Mouse (Mus musculus): ENCODE measurements around the gene Ccdc91. TPM values are rescaled to one million over a fixed set of nuclear protein-coding genes. Genes with fewer than 3 reads are reported as not detected.
A peak's percentile ranks its signal among the peaks of the same experiment; 100 is the strongest.

Ccdc91 gene
- polyA plus RNA-seq, 1 experiment from 2014 or later, result 44.6 TPM

DNA sequence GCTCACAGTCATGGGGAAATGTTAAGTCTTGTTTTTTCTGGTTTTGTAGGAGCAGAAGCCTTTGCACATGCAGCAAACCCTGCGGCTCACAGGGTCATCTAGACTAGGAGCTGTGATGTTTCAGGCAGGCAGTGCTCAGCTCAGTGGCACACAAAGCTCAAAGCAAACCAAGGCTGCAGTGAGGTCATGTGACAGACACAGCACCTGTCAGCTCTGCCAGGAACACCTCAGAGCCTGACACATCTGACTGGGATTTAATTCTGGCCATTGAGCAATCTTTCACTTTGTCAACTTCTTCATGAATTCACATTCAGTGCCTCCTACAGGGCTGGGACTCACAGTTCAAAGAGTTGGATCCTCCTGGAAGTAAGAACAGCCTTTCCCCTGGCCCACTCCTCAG lies 185.1 kb downstream of the Ccdc91 start:
- no peak overlapping the region for H3K4me3 ChIP-seq
- no peak for ATAC-seq (ENCODE audit: low read depth)
- no peak overlapping the region for H3K27ac ChIP-seq (replicated peaks)
- H3K36me3 ChIP-seq, result no peaks in the 10 kb centered on the region
- no peak overlapping the region for H3K4me2 ChIP-seq
- H3K9me3 ChIP-seq, result no peaks in the 10 kb centered on the region
- WGBS, result 82% methylated on average over 1 of the region's 1 CpGs
- H3K9ac ChIP-seq, result no peak overlapping the region
- no peaks in the 10 kb centered on the region for H3K4me1 ChIP-seq (replicated peaks)
- no peaks in the 10 kb centered on the region for H3K27me3 ChIP-seq

DNA sequence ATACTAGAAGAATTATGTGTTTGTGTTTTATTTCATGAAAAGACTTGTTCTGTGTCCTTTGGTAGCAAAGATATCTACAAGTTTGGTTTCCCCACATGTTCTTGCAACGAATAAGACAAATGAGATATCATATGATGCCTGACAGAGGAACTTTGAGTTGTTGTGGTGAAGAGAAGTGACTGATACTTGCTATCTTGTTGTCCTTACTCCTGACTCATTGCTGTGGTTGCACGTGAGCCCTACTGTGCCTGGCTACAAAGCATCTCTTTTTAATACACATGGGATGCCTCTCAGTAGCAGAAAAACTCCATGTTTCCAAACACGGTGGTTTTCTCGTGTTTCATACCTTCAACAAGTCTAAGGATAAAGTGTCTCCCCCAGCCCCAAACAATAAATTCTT lies 186.2 kb downstream of the Ccdc91 start:
- Histone ChIP-seq H3K4me2 (no peak overlapping the region), H3K36me3 (no peaks in the 10 kb centered on the region), H3K4me3 (no peak overlapping the region), H3K27ac (replicated peaks) (no peak overlapping the region), H3K4me1 (replicated peaks) (no peaks in the 10 kb centered on the region), H3K27me3 (no peaks in the 10 kb centered on the region), H3K9me3 (no peaks in the 10 kb centered on the region), H3K9ac (no peak overlapping the region)
- 79% methylated on average over 4 of the region's 4 CpGs for WGBS
- no peak for ATAC-seq (ENCODE audit: low read depth)

DNA sequence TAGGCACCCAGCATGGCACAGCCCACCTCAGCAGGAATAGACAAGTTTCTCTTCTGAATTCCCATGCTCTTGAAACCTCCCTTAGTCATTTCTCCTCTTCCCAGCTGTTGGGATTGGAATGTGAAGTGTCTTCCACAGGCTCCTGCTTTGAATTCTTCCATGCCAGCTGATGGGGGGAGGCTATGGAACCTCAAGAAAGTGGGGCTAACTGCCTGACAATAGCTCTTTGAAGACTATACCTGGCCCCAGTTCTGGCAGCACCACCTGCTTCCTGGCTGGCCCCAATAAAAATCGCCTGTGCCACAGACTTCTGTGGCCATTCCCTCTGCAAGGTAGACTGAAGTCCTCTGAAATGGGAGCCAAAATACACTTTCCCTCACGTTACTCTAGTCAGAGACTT lies 187.0 kb downstream of the Ccdc91 start:
- no peak overlapping the region for H3K4me3 ChIP-seq
- H3K9me3 ChIP-seq, result no peaks in the 10 kb centered on the region
- 74% methylated on average over 2 of the region's 2 CpGs for WGBS
- H3K36me3 ChIP-seq, result no peaks in the 10 kb centered on the region
- H3K4me2 ChIP-seq, result no peak overlapping the region
- H3K4me1 ChIP-seq (replicated peaks), result no peaks in the 10 kb centered on the region
- no peaks in the 10 kb centered on the region for H3K27me3 ChIP-seq
- no peak overlapping the region for H3K9ac ChIP-seq
- ATAC-seq (ENCODE audit: low read depth), result no peak
- no peak overlapping the region for H3K27ac ChIP-seq (replicated peaks)

DNA sequence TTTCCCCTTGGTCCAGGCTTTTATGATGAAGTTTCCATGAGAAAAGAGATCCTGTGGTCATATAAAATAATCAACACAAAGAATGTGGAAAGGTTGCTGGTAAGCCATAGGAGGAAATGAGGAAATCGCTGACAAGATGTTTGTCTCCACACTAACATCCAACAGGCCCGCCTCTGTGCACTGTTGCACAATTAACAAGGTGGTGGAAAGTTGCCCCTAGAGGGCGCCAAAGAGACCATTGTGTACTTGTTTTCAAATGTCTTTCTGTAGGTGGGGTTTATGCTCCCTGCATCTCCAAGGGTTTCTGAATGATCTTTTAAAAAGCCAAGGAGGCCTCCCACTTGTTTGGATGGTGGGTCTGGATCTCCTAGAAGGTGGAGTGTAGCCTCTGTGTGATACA lies 188.7 kb downstream of the Ccdc91 start:
- Histone ChIP-seq H3K9me3 (no peaks in the 10 kb centered on the region), H3K4me3 (no peak overlapping the region), H3K9ac (no peak overlapping the region), H3K27me3 (no peaks in the 10 kb centered on the region), H3K4me1 (replicated peaks) (no peaks in the 10 kb centered on the region), H3K4me2 (no peak overlapping the region), H3K27ac (replicated peaks) (no peak overlapping the region), H3K36me3 (no peaks in the 10 kb centered on the region)
- ATAC-seq (ENCODE audit: low read depth), result no peak
- 55% methylated on average over 3 of the region's 3 CpGs for WGBS

DNA sequence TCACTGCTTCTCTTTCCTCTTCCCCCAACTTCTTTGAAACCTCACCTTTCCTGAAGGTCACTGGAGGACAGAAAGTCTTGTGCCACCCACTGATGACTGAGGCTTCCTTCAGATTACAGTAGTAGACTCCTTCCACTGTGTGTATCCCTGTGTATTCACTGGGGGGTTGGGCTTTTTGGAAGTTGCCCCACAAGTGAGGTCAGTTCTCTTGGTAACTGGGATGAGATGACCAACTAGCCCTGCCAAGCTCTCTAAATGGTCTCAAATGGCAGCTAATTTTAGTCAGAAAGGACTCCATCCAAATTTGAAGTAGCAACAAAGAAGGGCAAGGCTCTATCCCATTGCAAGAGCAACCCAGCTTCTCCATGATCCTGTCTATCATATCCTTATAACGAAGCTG lies 195.7 kb downstream of the Ccdc91 start:
- H3K4me3 ChIP-seq, result no peak overlapping the region
- 88% methylated on average over 1 of the region's 1 CpGs for WGBS
- H3K4me1 ChIP-seq (replicated peaks), result no peaks in the 10 kb centered on the region
- H3K36me3 ChIP-seq, result no peaks in the 10 kb centered on the region
- no peaks in the 10 kb centered on the region for H3K27me3 ChIP-seq
- H3K27ac ChIP-seq (replicated peaks), result no peak overlapping the region
- no peak overlapping the region for H3K4me2 ChIP-seq
- ATAC-seq (ENCODE audit: low read depth), result no peak
- no peak overlapping the region for H3K9ac ChIP-seq
- H3K9me3 ChIP-seq, result no peaks in the 10 kb centered on the region

DNA sequence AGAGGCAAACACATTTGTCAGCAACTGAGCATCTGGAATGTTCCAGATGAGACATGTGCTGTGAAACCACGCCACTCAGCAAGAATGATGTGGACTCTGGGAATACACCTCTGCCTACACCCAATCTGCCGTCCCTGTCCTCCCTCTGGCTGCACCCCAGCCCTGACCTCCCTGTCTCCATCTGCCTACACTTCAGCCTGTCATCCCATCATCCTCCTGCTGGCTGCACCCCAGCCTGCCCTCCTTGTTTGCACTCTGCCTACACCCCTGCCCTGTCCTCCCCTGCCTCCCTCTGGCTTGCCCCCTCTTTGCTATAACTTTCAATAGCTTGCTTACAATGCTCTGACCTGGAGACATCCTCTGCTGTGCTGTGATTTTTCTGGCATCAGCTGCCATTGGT lies 196.9 kb downstream of the Ccdc91 start:
- no peak for ATAC-seq (ENCODE audit: low read depth)
- 88% methylated on average over 2 of the region's 2 CpGs for WGBS
- Histone ChIP-seq H3K4me3 (no peak overlapping the region), H3K9me3 (no peaks in the 10 kb centered on the region), H3K36me3 (no peaks in the 10 kb centered on the region), H3K4me1 (replicated peaks) (no peaks in the 10 kb centered on the region), H3K9ac (no peak overlapping the region), H3K27me3 (no peaks in the 10 kb centered on the region), H3K4me2 (no peak overlapping the region), H3K27ac (replicated peaks) (no peak overlapping the region)

DNA sequence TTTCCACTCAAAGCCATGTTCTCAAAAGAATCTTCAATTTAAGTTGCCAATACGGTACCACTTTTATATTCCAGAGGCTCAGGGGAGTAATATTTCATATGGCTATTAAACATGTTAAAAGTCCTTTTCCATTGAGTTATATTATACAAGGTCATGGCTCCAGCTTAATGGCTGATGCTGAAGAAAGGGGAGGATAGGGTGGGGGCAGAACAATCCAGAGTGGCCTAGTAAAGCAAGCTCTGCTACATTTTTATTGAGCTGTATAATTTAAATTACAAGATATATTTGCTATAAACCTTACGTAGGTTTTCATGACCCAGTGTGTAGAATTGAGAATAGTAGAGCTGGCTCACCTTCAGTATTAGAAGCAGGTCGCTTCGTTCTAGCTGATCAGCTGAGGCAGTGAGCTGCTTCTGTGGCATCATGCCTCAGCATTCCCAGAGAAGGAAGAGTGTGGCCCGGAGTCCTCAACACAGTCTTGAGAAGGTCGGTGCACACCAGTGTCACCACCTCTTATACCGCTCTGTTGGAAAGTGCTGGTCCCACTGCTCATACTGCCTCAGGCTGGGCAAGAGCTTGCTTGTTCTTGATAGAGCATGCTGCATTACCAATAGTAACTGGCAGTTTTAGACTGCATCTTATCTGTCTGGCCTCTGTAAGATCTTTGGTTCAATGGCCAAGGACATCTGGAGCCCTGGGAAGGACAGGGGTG lies 199.6 kb downstream of the Ccdc91 start:
- H3K27ac ChIP-seq (replicated peaks), result no peak overlapping the region
- 83% methylated on average over 7 of the region's 7 CpGs for WGBS
- H3K36me3 ChIP-seq, result no peaks in the 10 kb centered on the region
- H3K4me1 ChIP-seq (replicated peaks), result no peaks in the 10 kb centered on the region
- H3K4me3 ChIP-seq, result no peak overlapping the region
- H3K9ac ChIP-seq, result no peak overlapping the region
- ATAC-seq (ENCODE audit: low read depth), result 0 out of 2 replicates have a peak, but pooled peaks have one; percentile 27
- H3K4me2 ChIP-seq, result no peak overlapping the region
- no peaks in the 10 kb centered on the region for H3K27me3 ChIP-seq
- H3K9me3 ChIP-seq, result no peaks in the 10 kb centered on the region

DNA sequence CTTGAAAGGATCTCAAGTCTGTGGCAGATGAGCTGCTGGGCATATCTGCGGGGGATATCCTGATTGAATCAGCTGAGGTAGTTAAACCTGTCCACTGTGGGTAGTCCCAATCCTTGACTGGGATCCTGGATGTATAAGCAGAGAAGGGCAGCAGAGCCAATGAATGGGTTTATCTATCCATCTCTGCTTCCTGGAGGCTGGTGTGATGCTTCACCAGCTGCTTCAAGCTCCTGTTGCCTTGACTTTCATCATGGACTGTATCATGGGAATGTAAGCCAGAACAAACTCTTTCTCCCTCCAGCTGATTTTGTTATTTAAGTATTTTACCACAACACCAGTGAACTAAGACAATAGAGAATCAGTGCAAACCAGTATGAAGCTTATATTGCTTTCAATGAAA lies 200.6 kb downstream of the Ccdc91 start:
- no peak overlapping the region for H3K4me2 ChIP-seq
- 97% methylated on average over 1 of the region's 1 CpGs for WGBS
- no peak overlapping the region for H3K9ac ChIP-seq
- H3K27ac ChIP-seq (replicated peaks), result no peak overlapping the region
- H3K36me3 ChIP-seq, result no peaks in the 10 kb centered on the region
- H3K9me3 ChIP-seq, result no peaks in the 10 kb centered on the region
- no peak for ATAC-seq (ENCODE audit: low read depth)
- H3K27me3 ChIP-seq, result no peaks in the 10 kb centered on the region
- no peaks in the 10 kb centered on the region for H3K4me1 ChIP-seq (replicated peaks)
- H3K4me3 ChIP-seq, result no peak overlapping the region

Other genes with a start within 250 kb of the Ccdc91 start
- 2.3 and 2.4 TPM in 2 replicates for gene Pthlh, start 211.6 kb upstream of the Ccdc91 start, polyA plus RNA-seq (2015; fragmentation: Nextera tagmentation; extraction: Ambion mirVana)

Data from neural tube, embryonic 13.5 days (tissue).